Mouse (Mus musculus) heart, adult 8-10 months (tissue): ENCODE results near the gene Slc45a2. TPM values are rescaled to one million over a fixed set of nuclear protein-coding genes. Genes with fewer than 3 reads are reported as not detected.

ENCODE experiments used
- DNase-seq: peaks from one replicate; pipeline ENCODE4 v3.0.0; 2022; ENCODE audit warnings: low spot score
- total RNA-seq, 4 experiments: library from RNA; stranded (reverse); gene quantifications; 2 replicates each; pipeline ENCODE4 v1.2.4; 2022

Slc45a2 gene
- total RNA-seq, 4 experiments from 2014 or later: not detected

- peak; percentile 13 for DNase-seq
These were observed 65.1 kb downstream of the Slc45a2 start for GRCm38 (mm10) chr15:11065528-11066171.

- DNase-seq: no peak
These were observed 65.8 kb downstream of the Slc45a2 start for GRCm38 (mm10) chr15:11066299-11066698.

GRCm38 (mm10) chr15:11067891-11068290 is 67.4 kb downstream of the Slc45a2 start:
- no peak for DNase-seq

- no peak for DNase-seq
These were observed 75.3 kb downstream of the Slc45a2 start for GRCm38 (mm10) chr15:11075726-11076361.

Other genes with a start within 250 kb of the Slc45a2 start
- gene C1qtnf3, start 48.4 kb upstream of the Slc45a2 start, total RNA-seq: not detected
- 10 to 100 TPM; 34.2 to 38.2 (median 36.0) TPM for gene Amacr, start 19.0 kb upstream of the Slc45a2 start, total RNA-seq
- under 1 TPM in 1 of 4 experiments, not detected in 3; 0.09 TPM for gene Rxfp3, start 37.3 kb downstream of the Slc45a2 start, total RNA-seq
- 1 to 10 TPM; 1.1 to 1.4 (median 1.2) TPM for gene Adamts12, start 64.1 kb downstream of the Slc45a2 start, total RNA-seq